Mouse (Mus musculus) myocyte (in vitro differentiated cells): ENCODE data around the gene Atp8a1. TPM values are rescaled to one million over a fixed set of nuclear protein-coding genes. Genes with fewer than 3 reads are reported as not detected.

Experiments used
- H3K27me3 ChIP-seq: one replicate; pipeline ENCODE4 v1.6.1; 2011; ENCODE audit not compliant: control insufficient read depth, insufficient read depth, insufficient read length
- H3K36me3 ChIP-seq: one replicate; pipeline ENCODE4 v1.6.1; 2011; ENCODE audit not compliant: control insufficient read depth, insufficient read depth
- H3K4me2 ChIP-seq: one replicate; pipeline ENCODE4 v1.6.1; 2011; ENCODE audit warnings: low read depth, control low read depth
- H3K4me3 ChIP-seq: one replicate; pipeline ENCODE4 v1.5.1; 2011; ENCODE audit warnings: mild to moderate bottlenecking, control low read depth, moderate library complexity
- H3K79me2 ChIP-seq: one replicate; pipeline ENCODE4 v1.6.1; 2011; ENCODE audit not compliant: control insufficient read depth, insufficient read depth
- H3ac ChIP-seq: one replicate; pipeline ENCODE4 v1.6.1; 2011; ENCODE audit not compliant: control insufficient read depth, insufficient read length
- CEBPB ChIP-seq: IDR thresholded peaks from 2 replicates; pipeline ENCODE4 v1.6.1; 2011; ENCODE audit warnings: mild to moderate bottlenecking, moderate library complexity; ENCODE audit not compliant: poor library complexity, insufficient read depth, severe bottlenecking
- E2F4 ChIP-seq: IDR thresholded peaks from one replicate; pipeline ENCODE4 v1.6.1; 2011; ENCODE audit warnings: mild to moderate bottlenecking, control low read depth, moderate library complexity; ENCODE audit not compliant: insufficient read depth
- MAX ChIP-seq: IDR thresholded peaks from one replicate; pipeline ENCODE4 v1.6.1; 2011; ENCODE audit warnings: low read depth, mild to moderate bottlenecking, control low read depth
- MYOD1 ChIP-seq, 3 experiments: IDR thresholded peaks; one replicate each; pipeline ENCODE4 v1.6.1; 2011; ENCODE audit warnings: control low read depth in 2 of 3, low read depth in 2 of 3, mild to moderate bottlenecking in 2 of 3, moderate library complexity in 1 of 3; ENCODE audit not compliant: insufficient read length in 2 of 3, control insufficient read depth in 1 of 3
- MYOG ChIP-seq, 3 experiments: IDR thresholded peaks; one replicate each; pipeline ENCODE4 v1.6.1; 2011; ENCODE audit warnings: control low read depth in 2 of 3, low read depth in 2 of 3, mild to moderate bottlenecking in 2 of 3; ENCODE audit not compliant: insufficient read length in 2 of 3, control insufficient read depth in 1 of 3, insufficient read depth in 1 of 3
- POLR2A ChIP-seq: IDR thresholded peaks from one replicate; pipeline ENCODE4 v1.6.1; 2011; ENCODE audit warnings: low read depth, mild to moderate bottlenecking, control low read depth, moderate library complexity; ENCODE audit not compliant: insufficient read length
- POLR2AphosphoS2 ChIP-seq: IDR thresholded peaks from one replicate; pipeline ENCODE4 v1.6.1; 2011; ENCODE audit warnings: low read depth, control low read depth; ENCODE audit not compliant: insufficient read length
- REST ChIP-seq: IDR thresholded peaks from one replicate; pipeline ENCODE4 v1.6.1; 2011; ENCODE audit warnings: mild to moderate bottlenecking, control low read depth, moderate library complexity; ENCODE audit not compliant: insufficient read depth, insufficient read length
- SRF ChIP-seq: IDR thresholded peaks from one replicate; pipeline ENCODE4 v1.6.1; 2011; ENCODE audit warnings: low read depth; ENCODE audit not compliant: control insufficient read depth, insufficient read length
- TCF12 ChIP-seq: IDR thresholded peaks from one replicate; pipeline ENCODE4 v1.6.1; 2011; ENCODE audit warnings: mild to moderate bottlenecking, control low read depth; ENCODE audit not compliant: poor library complexity, insufficient read depth, severe bottlenecking
- TCF3 ChIP-seq: IDR thresholded peaks from one replicate; pipeline ENCODE4 v1.6.1; 2011; ENCODE audit warnings: low read depth, control low read depth; ENCODE audit not compliant: insufficient read length
- USF1 ChIP-seq: IDR thresholded peaks from one replicate; pipeline ENCODE4 v1.6.1; 2011; ENCODE audit warnings: low read depth, mild to moderate bottlenecking, control low read depth, moderate library complexity
- polyA plus RNA-seq: library from polyadenylated mRNA; unstranded; fragments of >200 nt; fragmentation: generic; extraction: Trizol; gene quantifications from one replicate; pipeline ENCODE4 v1.2.1, GENCODE M21; 2012; ENCODE audit warnings: missing spikeins

The Atp8a1 gene
- polyA plus RNA-seq, 1 experiment: 0.02 TPM

GRCm38 (mm10) chr5:67733150-67733549, 114.1 kb downstream of the Atp8a1 start:
- Histone ChIP-seq H3K27me3 (no peaks in the 10 kb centered on the region), H3K36me3 (no peaks in the 10 kb centered on the region), H3K4me2 (no peak overlapping the region), H3ac (no peak overlapping the region), H3K79me2 (no peaks in the 10 kb centered on the region), H3K4me3 (no peak overlapping the region)
- TF ChIP-seq MAX (no peak), POLR2AphosphoS2 (no peak), REST (no peak), TCF3 (no peak), SRF (no peak), TCF12 (no peak), USF1 (no peak), MYOG (IDR thresholded peaks at IDR 0.05; ENCODE audit: control insufficient read depth in 1 of 3, insufficient read depth in 1 of 3, insufficient read length in 2 of 3, low read depth in 2 of 3) (no peak), POLR2A (no peak), CEBPB (no peak), MYOD1 (IDR thresholded peaks at IDR 0.05; ENCODE audit: control insufficient read depth in 1 of 3, insufficient read length in 2 of 3, low read depth in 2 of 3) (no peak), E2F4 (no peak)

- Histone ChIP-seq H3K27me3 (no peaks in the 10 kb centered on the region), H3K4me3 (no peak overlapping the region), H3ac (no peak overlapping the region), H3K36me3 (no peaks in the 10 kb centered on the region), H3K4me2 (no peak overlapping the region), H3K79me2 (no peaks in the 10 kb centered on the region)
- TF ChIP-seq MYOD1 (IDR thresholded peaks at IDR 0.05; ENCODE audit: control insufficient read depth in 1 of 3, insufficient read length in 2 of 3, low read depth in 2 of 3) (no peak), MAX (no peak), USF1 (no peak), TCF12 (no peak), REST (no peak), SRF (no peak), TCF3 (no peak), CEBPB (no peak), POLR2AphosphoS2 (no peak), MYOG (IDR thresholded peaks at IDR 0.05; ENCODE audit: control insufficient read depth in 1 of 3, insufficient read depth in 1 of 3, insufficient read length in 2 of 3, low read depth in 2 of 3) (no peak), POLR2A (no peak), E2F4 (no peak)
Observed at GRCm38 (mm10) chr5:67727755-67728154, 119.5 kb downstream of the Atp8a1 start.

- no peaks in the 10 kb centered on the region for H3K79me2 ChIP-seq
- H3K4me3 ChIP-seq: no peak overlapping the region
- TF ChIP-seq MYOD1 (IDR thresholded peaks at IDR 0.05; ENCODE audit: control insufficient read depth in 1 of 3, insufficient read length in 2 of 3, low read depth in 2 of 3): no peak
- no peak for TF ChIP-seq USF1
- no peak for TF ChIP-seq MYOG (IDR thresholded peaks at IDR 0.05; ENCODE audit: control insufficient read depth in 1 of 3, insufficient read depth in 1 of 3, insufficient read length in 2 of 3, low read depth in 2 of 3)
- TF ChIP-seq E2F4: no peak
- no peak for TF ChIP-seq CEBPB
- TF ChIP-seq MAX: no peak
- TF ChIP-seq TCF12: no peak
- TF ChIP-seq TCF3: no peak
- TF ChIP-seq REST: no peak
- TF ChIP-seq SRF: no peak
- no peak for TF ChIP-seq POLR2AphosphoS2
- TF ChIP-seq POLR2A: no peak
- no peaks in the 10 kb centered on the region for H3K36me3 ChIP-seq
- no peak overlapping the region for H3K4me2 ChIP-seq
- H3K27me3 ChIP-seq: no peaks in the 10 kb centered on the region
- H3ac ChIP-seq: no peak overlapping the region
Observed at GRCm38 (mm10) chr5:67726810-67727209, 120.4 kb downstream of the Atp8a1 start.

- TF ChIP-seq USF1 (no peak), POLR2A (no peak), CEBPB (no peak), MAX (no peak), SRF (no peak), POLR2AphosphoS2 (no peak)
- H3K36me3 ChIP-seq: no peaks in the 10 kb centered on the region
- H3K27me3 ChIP-seq: no peaks in the 10 kb centered on the region
- no peak overlapping the region for H3K4me2 ChIP-seq
- H3ac ChIP-seq: no peak overlapping the region
- no peaks in the 10 kb centered on the region for H3K79me2 ChIP-seq
- H3K4me3 ChIP-seq: no peak overlapping the region
Observed at GRCm38 (mm10) chr5:67701641-67702040, 145.6 kb downstream of the Atp8a1 start.

GRCm38 (mm10) chr5:67699418-67699817, 147.8 kb downstream of the Atp8a1 start:
- Histone ChIP-seq H3K4me3 (no peak overlapping the region), H3K27me3 (no peaks in the 10 kb centered on the region), H3ac (no peak overlapping the region), H3K36me3 (no peaks in the 10 kb centered on the region), H3K79me2 (no peaks in the 10 kb centered on the region), H3K4me2 (no peak overlapping the region)
- TF ChIP-seq MYOG (IDR thresholded peaks at IDR 0.05; ENCODE audit: control insufficient read depth in 1 of 3, insufficient read depth in 1 of 3, insufficient read length in 2 of 3, low read depth in 2 of 3): no peak
- no peak for TF ChIP-seq POLR2AphosphoS2
- no peak for TF ChIP-seq SRF
- TF ChIP-seq TCF3: no peak
- TF ChIP-seq MAX: no peak
- no peak for TF ChIP-seq CEBPB
- TF ChIP-seq MYOD1 (IDR thresholded peaks at IDR 0.05; ENCODE audit: control insufficient read depth in 1 of 3, insufficient read length in 2 of 3, low read depth in 2 of 3): no peak
- TF ChIP-seq POLR2A: no peak
- no peak for TF ChIP-seq E2F4
- TF ChIP-seq REST: no peak
- no peak for TF ChIP-seq TCF12
- TF ChIP-seq USF1: no peak
